Comparison of ENCODE assay signal across 9 mouse cellular contexts in the genomic region with DNA sequence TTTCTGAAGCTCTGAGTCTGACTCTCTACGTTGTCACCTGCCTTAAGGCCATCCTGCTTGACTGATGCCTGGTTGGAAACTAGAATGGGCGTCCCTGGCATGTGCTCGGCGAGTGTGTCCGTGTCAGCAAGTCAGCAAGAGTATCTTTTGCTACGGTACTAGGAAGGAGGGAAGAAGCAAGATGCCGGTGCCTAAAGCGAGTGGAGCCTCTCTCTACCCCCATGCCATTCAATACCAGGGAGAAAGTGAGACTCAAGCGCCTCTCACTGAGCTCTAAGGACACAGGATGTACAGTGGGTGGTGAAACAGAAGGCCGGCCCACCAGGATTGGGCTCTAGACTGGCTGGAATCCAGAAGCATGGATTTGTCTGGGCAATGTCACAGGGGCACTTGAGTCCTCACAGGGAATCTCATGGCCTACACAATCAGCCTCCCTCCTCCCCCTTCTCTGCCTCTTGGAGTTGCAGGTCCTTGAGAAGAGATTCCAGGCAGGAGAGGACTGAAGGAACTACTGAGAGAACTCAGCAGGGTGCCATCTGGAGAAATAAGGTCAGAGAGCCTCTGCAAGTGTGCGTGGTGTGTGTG. TPM values are rescaled to one million over a fixed set of nuclear protein-coding genes. Genes with fewer than 3 reads are reported as not detected.
DNase-seq lines count a peak whose midpoint lies in the region; ATAC-seq and TF ChIP-seq lines count a peak whose summit lies in the region.
"Had no signal": no experiment of that assay in that cellular context is flagged by ENCODE, and none has a peak within 500 bp of the region (broad histone marks: within the 10 kb centered on the region; RNA-seq: fewer than 3 reads in every experiment).

No protein-coding gene starts in this region.

- H3K4me2 ChIP-seq in forebrain, postnatal 0 days (ENCODE audit: low read depth), result peak overlapping the region; percentile 52
- peak overlapping the region; percentile 51; the same call in 1 of the 2 replicates for H3K4me2 ChIP-seq in liver, embryonic 13.5 days

- peaks cover 81% of the 10 kb centered on the region for H3K27me3 ChIP-seq in E14TG2a.4 (ENCODE audit: insufficient read depth, low read length)
- H3K27me3 ChIP-seq in forebrain, postnatal 0 days (ENCODE audit: insufficient read depth, low read length), result peaks cover 49% of the 10 kb centered on the region
- H3K27me3 ChIP-seq in liver, embryonic 13.5 days, result peaks cover 85% of the 10 kb centered on the region

- WGBS in forebrain, postnatal 0 days, result 8% methylated on average over 11 of the region's 11 CpGs
- 5% methylated on average over 11 of the region's 11 CpGs for WGBS in liver, embryonic 13.5 days (ENCODE audit: insufficient replicate concordance)

- H3K36me3 ChIP-seq in E14TG2a.4 (ENCODE audit: insufficient read depth, low read length), result no peaks in the 10 kb centered on the region
- no peaks in the 10 kb centered on the region for H3K36me3 ChIP-seq in forebrain, postnatal 0 days (ENCODE audit: insufficient read depth)
- no peaks in the 10 kb centered on the region for H3K36me3 ChIP-seq in liver, embryonic 13.5 days

- no peak for ATAC-seq in forebrain, postnatal 0 days
- ATAC-seq in liver, embryonic 13.5 days (ENCODE audit: low read depth), result no peak

- no peak overlapping the region for H3K27ac ChIP-seq in forebrain, postnatal 0 days (ENCODE audit: low read depth, low read length)
- no peak overlapping the region for H3K27ac ChIP-seq in liver, embryonic 13.5 days

- no peak for TF ChIP-seq CTCF in E14TG2a.4 (conservative IDR thresholded peaks at IDR 0.05; ENCODE audit: low read length)
- TF ChIP-seq CTCF in forebrain, postnatal 0 days (IDR thresholded peaks at IDR 0.05; ENCODE audit: low read depth), result no peak

- H3K9me3 ChIP-seq in E14TG2a.4 (ENCODE audit: low read length), result peaks cover 5% of the 10 kb centered on the region
- no peaks in the 10 kb centered on the region for H3K9me3 ChIP-seq in forebrain, postnatal 0 days (ENCODE audit: low read length)
- no peaks in the 10 kb centered on the region for H3K9me3 ChIP-seq in liver, embryonic 13.5 days (replicated peaks)

- DNase-seq in embryo, embryonic 11 days, result peak; percentile 11
- no peak for DNase-seq in embryo, embryonic 10 days (ENCODE audit: low spot score)
- peak; percentile 25 for DNase-seq in forebrain, postnatal 0 days
- no peak for DNase-seq in liver, embryonic 13.5 days
- no peak for DNase-seq in adrenal gland, postnatal 10 days
- no peak for DNase-seq in kidney, adult 8-10 months
- DNase-seq in gastrocnemius, adult 8-10 months (ENCODE audit: low spot score in 2 of 2), result no peak

- peaks cover 30% of the 10 kb centered on the region for H3K4me1 ChIP-seq in E14TG2a.4 (replicated peaks; ENCODE audit: low read depth, low read length)
- H3K4me1 ChIP-seq in forebrain, postnatal 0 days (ENCODE audit: insufficient read depth), result peaks cover 16% of the 10 kb centered on the region; the same call in 1 of the 2 replicates
- H3K4me1 ChIP-seq in liver, embryonic 13.5 days (replicated peaks), result peaks cover 10% of the 10 kb centered on the region

- H3K9ac ChIP-seq in forebrain, postnatal 0 days, result peak overlapping the region; percentile 25; the same call in 1 of the 2 replicates
- H3K9ac ChIP-seq in liver, embryonic 13.5 days, result no peak overlapping the region

- H3K4me3 ChIP-seq in E14TG2a.4 (replicated peaks; ENCODE audit: low read length), result peak overlapping the region; percentile 77
- peak overlapping the region; percentile 33 for H3K4me3 ChIP-seq in forebrain, postnatal 0 days (ENCODE audit: low read depth, low read length)
- H3K4me3 ChIP-seq in liver, embryonic 13.5 days (replicated peaks), result 0 out of 2 replicates have a peak overlapping the region, but pooled peaks have one; percentile 36
- H3K4me3 ChIP-seq: erythroblast, embryonic 14.5 days had no signal

RNA-seq across cellular contexts. Expression of a gene that starts 7.0 kb away (rescaled TPM):
- 12.8 and 18.1 TPM in 2 replicates for total RNA-seq in forebrain, postnatal 0 days (2014; rRNA removed)
- polyA plus RNA-seq in forebrain, postnatal 0 days (2015; fragmentation: Nextera tagmentation; extraction: Ambion mirVana), result 7.7 and 9.8 TPM in 2 replicates
- not detected in 2 replicates for polyA plus RNA-seq in liver, embryonic 13.5 days (2015; fragmentation: Nextera tagmentation; extraction: Ambion mirVana)
- total RNA-seq in adrenal gland, postnatal 10 days (2021), result not detected
- not detected for total RNA-seq in gastrocnemius, adult 8-10 months (2022)
- polyA plus RNA-seq: erythroblast, embryonic 14.5 days had no signal

RNA-seq across cellular contexts. Expression of a gene that starts 46.0 kb away (rescaled TPM):
- 68.4 and 78.9 TPM in 2 replicates for total RNA-seq in forebrain, postnatal 0 days (2014; rRNA removed)
- polyA plus RNA-seq in forebrain, postnatal 0 days (2015; fragmentation: Nextera tagmentation; extraction: Ambion mirVana), result 87.4 and 97.2 TPM in 2 replicates
- 67.1 and 82.1 TPM in 2 replicates for polyA plus RNA-seq in liver, embryonic 13.5 days (2015; fragmentation: Nextera tagmentation; extraction: Ambion mirVana)
- total RNA-seq in adrenal gland, postnatal 10 days (2021), result 10 to 100 TPM; 54.7 to 55.2 TPM
- total RNA-seq in gastrocnemius, adult 8-10 months (2022), result 10 to 100 TPM; 49.7 to 61.4 (median 53.0) TPM

RNA-seq across cellular contexts. Expression of a gene that starts 47.7 kb away (rescaled TPM):
- total RNA-seq in forebrain, postnatal 0 days (2014; rRNA removed), result 5.1 and 6.8 TPM in 2 replicates
- 4.5 and 5.3 TPM in 2 replicates for polyA plus RNA-seq in forebrain, postnatal 0 days (2015; fragmentation: Nextera tagmentation; extraction: Ambion mirVana)
- polyA plus RNA-seq in liver, embryonic 13.5 days (2015; fragmentation: Nextera tagmentation; extraction: Ambion mirVana), result 26.3 and 30.4 TPM in 2 replicates
- 10 to 100 TPM; 19.8 to 21.9 TPM for total RNA-seq in adrenal gland, postnatal 10 days (2021)
- 10 to 100 TPM; 57.9 to 59.9 (median 58.6) TPM for total RNA-seq in gastrocnemius, adult 8-10 months (2022)

RNA-seq across cellular contexts. Expression of a gene that starts 47.8 kb away (rescaled TPM):
- total RNA-seq in forebrain, postnatal 0 days (2014; rRNA removed), result 9.5 and 10.6 TPM in 2 replicates
- polyA plus RNA-seq in forebrain, postnatal 0 days (2015; fragmentation: Nextera tagmentation; extraction: Ambion mirVana), result 29.3 and 30.3 TPM in 2 replicates
- polyA plus RNA-seq in liver, embryonic 13.5 days (2015; fragmentation: Nextera tagmentation; extraction: Ambion mirVana), result 21.3 and 23.9 TPM in 2 replicates
- 10 to 100 TPM; 16.0 to 21.7 TPM for total RNA-seq in adrenal gland, postnatal 10 days (2021)
- 10 to 100 TPM in 2 of 4 experiments, 1 to 10 TPM in 2; 8.8 to 14.1 (median 11.7) TPM for total RNA-seq in gastrocnemius, adult 8-10 months (2022)

Comparison
In these comparisons a context has a peak if more than half of its experiments do, and no peak if none do; other contexts are left out.
1. DNase-seq: peak in embryo, embryonic 11 days (single experiment) and forebrain, postnatal 0 days (single experiment); none in embryo, embryonic 10 days (single experiment), liver, embryonic 13.5 days (single experiment), adrenal gland, postnatal 10 days (single experiment), kidney, adult 8-10 months (0 of 2) and gastrocnemius, adult 8-10 months (0 of 2).
2. RNA of a gene that starts 7.0 kb away (total RNA-seq): 12.8 to 18.1 TPM in forebrain, postnatal 0 days; not detected in adrenal gland, postnatal 10 days and not detected in gastrocnemius, adult 8-10 months; every median in the first group is over 10 times any median in the second.
3. Peak in every context shown above with its lines, with median percentiles within 50 percentile points of each other: H3K4me3 ChIP-seq.